Mouse (Mus musculus): ENCODE measurements around the gene Pfkl.

DNA sequence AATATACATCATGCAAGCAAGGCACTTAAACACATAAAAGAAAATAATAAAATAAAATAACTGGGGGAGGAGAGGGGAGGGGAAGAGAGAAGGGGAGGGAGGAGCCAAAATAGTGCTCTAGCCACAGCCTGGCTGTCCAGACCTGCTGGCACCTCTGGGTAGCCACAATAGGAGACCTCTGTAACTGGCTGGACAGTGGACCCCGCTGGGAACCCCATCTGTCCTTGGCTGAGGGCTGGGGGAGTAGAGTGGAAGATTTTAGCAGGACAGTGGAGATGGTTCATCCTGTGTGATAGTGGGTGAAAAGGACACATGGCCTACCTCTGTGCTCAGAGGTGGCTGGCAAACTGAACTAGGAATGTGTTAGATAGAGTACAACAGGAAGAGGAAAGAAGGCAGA is 34.6 kb upstream of the Pfkl start:
- TF ChIP-seq CTCF (IDR thresholded peaks at IDR 0.05) (no peak), EP300 (IDR thresholded peaks at IDR 0.05) (no peak)
